Mouse (Mus musculus) forebrain, embryonic 11.5 days (tissue): ENCODE results near the gene Ldlrad3. TPM values are rescaled to one million over a fixed set of nuclear protein-coding genes. Genes with fewer than 3 reads are reported as not detected.

Experiments used
- ATAC-seq: fragments of 200-750 bp; cut with Nextera tagmentation; replicated peaks from 2 replicates; pipeline ENCODE4 v1.8.0; 2017; ENCODE audit warnings: moderate TSS enrichment; ENCODE audit not compliant: low FRiP score
- DNase-seq: peaks from one replicate; pipeline ENCODE4 v3.0.0-alpha.2; 2017; ENCODE audit warnings: low spot score
- H3K27ac ChIP-seq: fragments of 300-500 bp; sonication (generic); 2 replicates; pipeline ENCODE4 v1.5.1; 2014; ENCODE audit warnings: low read depth, low read length
- H3K27me3 ChIP-seq: fragments of 300-500 bp; sonication (generic); 2 replicates; pipeline ENCODE4 v1.6.1; 2014; ENCODE audit warnings: mild to moderate bottlenecking, low read length, mixed read lengths; ENCODE audit not compliant: control insufficient read depth, insufficient read depth
- H3K36me3 ChIP-seq: fragments of 300-500 bp; sonication (generic); 2 replicates; pipeline ENCODE4 v1.6.1; 2014; ENCODE audit warnings: mild to moderate bottlenecking, low read length, moderate library complexity, mixed read lengths; ENCODE audit not compliant: control insufficient read depth, insufficient read depth
- H3K4me1 ChIP-seq: fragments of 300-500 bp; sonication (generic); replicated peaks from 2 replicates; pipeline ENCODE4 v1.6.1; 2014; ENCODE audit warnings: low read length, mixed read lengths; ENCODE audit not compliant: control insufficient read depth, insufficient read depth
- H3K4me2 ChIP-seq: fragments of 300-500 bp; sonication (generic); 2 replicates; pipeline ENCODE4 v1.6.1; 2014; ENCODE audit warnings: low read depth, mild to moderate bottlenecking, low read length, moderate library complexity, mixed read lengths; ENCODE audit not compliant: severe bottlenecking
- H3K4me3 ChIP-seq: fragments of 300-500 bp; sonication (generic); 2 replicates; pipeline ENCODE4 v1.5.1; 2014; ENCODE audit warnings: low read depth, low read length
- H3K9ac ChIP-seq: fragments of 300-500 bp; sonication (generic); 2 replicates; pipeline ENCODE4 v1.6.1; 2014; ENCODE audit warnings: low read length
- H3K9me3 ChIP-seq: fragments of 300-500 bp; sonication (generic); 2 replicates; pipeline ENCODE4 v1.6.1; 2016; ENCODE audit warnings: low read length, mixed read lengths; ENCODE audit not compliant: control insufficient read depth
- WGBS: fragments of 180-500 bp; shearing (Covaris S2); extraction: QIAGEN DNeasy Blood & Tissue Kit; methylation state at CpG from one replicate; pipeline ENCODE4 v1.1.7; 2014; 5-methylcytosine and 5-hydroxymethylcytosine counted together
- polyA plus RNA-seq: library from polyadenylated mRNA; unstranded; fragments of >200 nt; fragmentation: Nextera tagmentation; extraction: Ambion mirVana; gene quantifications from 2 replicates; pipeline ENCODE4 v1.2.1, GENCODE M21; 2014

Ldlrad3 gene
- polyA plus RNA-seq, 1 experiment from 2014 or later = 60.7 TPM

- Histone ChIP-seq H3K9ac (no peak overlapping the region), H3K4me3 (no peak overlapping the region), H3K27me3 (no peaks in the 10 kb centered on the region), H3K27ac (no peak overlapping the region), H3K36me3 (no peaks in the 10 kb centered on the region), H3K4me1 (peaks cover 1% of the 10 kb centered on the region; the same call in 1 of the 2 replicates), H3K9me3 (no peaks in the 10 kb centered on the region; the same call in 1 of the 2 replicates), H3K4me2 (no peak overlapping the region)
- no peak for DNase-seq
- ATAC-seq = no peak
- 96% methylated on average over 1 of the region's 1 CpGs for WGBS
Observed at GRCm38 (mm10) chr2:102216817-102217216, 30.6 kb upstream of the Ldlrad3 start.

DNA sequence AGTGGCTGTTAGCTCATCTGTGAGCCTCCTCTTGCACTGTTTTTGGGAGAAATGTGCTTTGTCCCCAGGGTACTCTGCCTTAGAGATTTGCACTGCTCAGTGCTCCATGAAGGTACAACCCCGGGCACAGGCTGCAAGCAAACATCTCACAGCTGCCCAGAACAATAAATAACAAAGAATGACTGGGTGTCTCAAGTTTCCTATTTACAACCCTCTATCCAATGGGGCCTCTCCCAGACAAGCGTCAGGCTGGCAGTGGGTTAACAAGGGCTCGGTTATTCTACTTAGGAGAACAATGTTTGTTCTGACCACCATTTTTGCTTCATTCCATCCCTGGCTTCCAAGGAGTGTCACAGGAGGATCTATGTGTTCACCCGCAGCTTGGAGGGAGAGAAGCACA lies 25.9 kb upstream of the Ldlrad3 start:
- peaks cover 1% of the 10 kb centered on the region; the same call in 1 of the 2 replicates for H3K4me1 ChIP-seq
- DNase-seq = no peak
- no peak overlapping the region for H3K4me2 ChIP-seq
- H3K9ac ChIP-seq = no peak overlapping the region; the same call in 1 of the 2 replicates
- H3K36me3 ChIP-seq = no peaks in the 10 kb centered on the region
- no peak overlapping the region for H3K27ac ChIP-seq
- H3K27me3 ChIP-seq = no peaks in the 10 kb centered on the region
- H3K9me3 ChIP-seq = no peaks in the 10 kb centered on the region
- no peak for ATAC-seq
- WGBS = 19% methylated on average over 4 of the region's 4 CpGs
- no peak overlapping the region for H3K4me3 ChIP-seq

DNA sequence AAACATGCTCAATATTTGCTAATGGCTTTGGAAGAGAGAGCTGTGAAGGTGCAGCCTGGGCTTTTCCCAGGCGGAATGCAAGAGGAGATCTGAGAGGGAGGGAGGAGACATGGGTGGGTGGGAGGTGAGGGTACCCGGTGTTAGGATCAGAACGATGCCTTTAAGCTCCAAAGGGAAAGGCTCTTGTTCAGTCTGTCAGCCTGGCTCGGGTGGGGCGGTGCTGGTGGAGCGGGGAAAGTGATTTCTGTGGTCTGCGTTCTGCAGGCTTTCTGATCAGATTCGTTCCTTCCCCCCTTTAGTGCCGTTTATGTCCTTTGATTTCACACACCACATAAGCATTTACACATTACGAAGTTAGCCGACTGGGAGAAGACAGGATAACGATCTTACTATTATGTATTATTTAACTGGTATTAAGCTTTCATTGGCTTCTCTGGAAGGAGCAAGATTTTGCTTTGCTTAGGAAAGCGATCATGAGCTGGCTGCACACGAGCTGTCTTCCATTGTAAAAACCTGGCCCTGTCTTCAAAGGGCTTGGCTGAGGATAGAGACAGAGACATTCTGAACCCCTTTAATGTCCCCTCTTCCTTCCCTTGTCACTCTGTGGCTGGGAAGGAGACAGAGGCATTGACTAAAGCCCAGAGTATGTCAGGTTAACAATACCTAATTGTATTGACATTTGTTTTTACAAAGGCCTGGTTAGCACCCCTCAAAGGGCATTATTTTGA lies 19.7 kb upstream of the Ldlrad3 start:
- 5% methylated on average over 14 of the region's 14 CpGs for WGBS
- Histone ChIP-seq H3K4me2 (peak overlapping the region; percentile 2; the same call in 1 of the 2 replicates), H3K4me3 (no peak overlapping the region), H3K4me1 (peaks cover 3% of the 10 kb centered on the region; the same call in 1 of the 2 replicates), H3K27me3 (no peaks in the 10 kb centered on the region), H3K27ac (no peak overlapping the region), H3K9me3 (no peaks in the 10 kb centered on the region), H3K9ac (no peak overlapping the region), H3K36me3 (no peaks in the 10 kb centered on the region)
- DNase-seq (no peak), ATAC-seq (no peak)

DNA sequence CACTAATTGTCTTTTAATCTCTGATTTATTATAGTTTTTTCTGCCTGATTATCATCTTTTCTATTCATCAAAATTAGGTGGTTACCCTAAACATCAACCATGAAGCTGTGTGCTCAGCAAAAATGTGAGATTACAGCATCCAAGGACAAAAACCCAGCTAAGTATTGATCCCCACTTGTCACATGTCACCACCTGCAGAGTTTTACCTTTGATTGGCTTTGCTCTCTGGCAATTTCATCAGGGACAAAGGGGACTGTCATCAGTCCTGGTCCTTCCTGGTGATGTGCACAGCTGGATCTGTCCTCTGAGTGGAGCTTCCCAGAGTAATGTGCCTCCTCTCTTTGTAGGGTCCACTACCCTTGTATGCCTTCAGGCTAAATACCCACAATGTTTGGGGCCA lies 17.3 kb upstream of the Ldlrad3 start:
- Histone ChIP-seq H3K27ac (no peak overlapping the region), H3K4me2 (no peak overlapping the region), H3K36me3 (no peaks in the 10 kb centered on the region), H3K9ac (no peak overlapping the region), H3K27me3 (no peaks in the 10 kb centered on the region), H3K4me1 (peaks cover 3% of the 10 kb centered on the region; the same call in 1 of the 2 replicates), H3K4me3 (no peak overlapping the region), H3K9me3 (no peaks in the 10 kb centered on the region)
- ATAC-seq (no peak), DNase-seq (peak; percentile 23)

DNA sequence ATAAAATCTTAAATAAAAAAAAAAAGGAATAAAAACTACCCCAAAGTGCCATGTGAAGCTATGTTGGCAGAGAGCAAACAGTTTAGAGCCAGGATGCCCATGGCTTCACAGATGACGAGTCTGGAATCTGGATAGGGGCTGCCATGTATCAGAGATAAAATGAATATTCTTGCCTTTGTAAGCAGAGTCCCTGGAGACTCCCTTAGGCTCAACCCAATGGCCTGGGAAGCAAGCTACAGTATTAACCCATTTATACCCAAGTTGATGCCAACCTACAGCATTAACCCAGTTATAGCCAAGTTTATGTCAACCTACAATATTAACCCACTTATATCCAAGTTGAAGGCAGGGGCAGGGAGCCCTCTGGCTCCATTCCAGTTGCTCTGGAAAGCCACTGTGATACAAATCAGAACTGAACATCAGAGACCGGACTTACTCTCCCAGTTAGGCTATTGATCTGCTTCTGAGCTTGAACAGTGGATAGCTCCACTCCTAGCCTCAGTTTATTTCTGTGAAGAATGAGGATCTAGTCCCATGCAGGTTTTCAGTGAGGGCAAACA lies 16.1 kb upstream of the Ldlrad3 start:
- H3K27me3 ChIP-seq = no peaks in the 10 kb centered on the region
- ATAC-seq (no peak), DNase-seq (no peak)
- H3K9me3 ChIP-seq = no peaks in the 10 kb centered on the region
- H3K4me3 ChIP-seq = no peak overlapping the region
- peaks cover 5% of the 10 kb centered on the region; the same call in 1 of the 2 replicates for H3K4me1 ChIP-seq
- H3K4me2 ChIP-seq = no peak overlapping the region
- 77% methylated on average over 2 of the region's 2 CpGs for WGBS
- no peak overlapping the region for H3K27ac ChIP-seq
- no peaks in the 10 kb centered on the region for H3K36me3 ChIP-seq
- no peak overlapping the region for H3K9ac ChIP-seq

DNA sequence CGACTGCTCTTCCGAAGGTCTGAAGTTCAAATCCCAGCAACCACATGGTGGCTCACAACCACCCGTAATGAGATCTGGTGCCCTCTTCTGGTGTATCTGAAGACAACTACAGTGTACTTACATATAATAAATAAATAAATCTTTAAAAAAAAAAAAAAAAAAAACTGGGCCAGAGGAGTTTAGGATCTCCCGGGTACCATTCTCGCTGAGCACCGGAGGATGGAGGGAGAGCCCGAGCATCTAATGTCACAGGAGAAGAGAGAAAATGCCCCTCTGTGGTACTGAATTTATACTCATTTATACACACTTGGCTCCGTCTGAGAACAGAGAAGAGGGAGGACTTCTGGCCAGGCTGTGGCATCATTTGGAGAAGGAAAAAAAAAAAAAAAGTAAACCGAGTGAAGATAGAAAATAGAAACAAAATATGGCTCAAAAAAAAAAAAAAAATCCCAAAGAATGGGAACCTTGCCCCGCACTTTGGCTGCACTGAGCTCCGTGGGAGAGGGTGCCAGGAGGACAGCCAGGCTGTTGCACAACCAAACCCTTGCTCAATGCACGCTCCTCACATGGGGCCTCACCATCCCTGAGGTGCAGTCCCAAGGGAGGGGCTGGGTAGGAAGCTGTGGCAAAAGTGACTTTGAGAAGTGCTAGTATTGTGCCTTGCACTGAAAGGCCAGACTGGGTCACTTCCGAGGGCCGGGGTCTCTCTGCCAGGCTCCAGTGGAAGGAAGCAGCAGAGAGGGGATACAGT lies 15.2 kb upstream of the Ldlrad3 start:
- ATAC-seq = no peak
- H3K4me1 ChIP-seq = peaks cover 3% of the 10 kb centered on the region; the same call in 1 of the 2 replicates
- no peaks in the 10 kb centered on the region for H3K9me3 ChIP-seq
- no peak overlapping the region for H3K4me2 ChIP-seq
- H3K27me3 ChIP-seq = no peaks in the 10 kb centered on the region
- H3K9ac ChIP-seq = no peak overlapping the region
- peak; percentile 44 for DNase-seq
- H3K27ac ChIP-seq = no peak overlapping the region
- no peak overlapping the region for H3K4me3 ChIP-seq
- WGBS = 84% methylated on average over 12 of the region's 14 CpGs
- no peaks in the 10 kb centered on the region for H3K36me3 ChIP-seq

GRCm38 (mm10) chr2:102197332-102197731 lies 11.1 kb upstream of the Ldlrad3 start:
- Histone ChIP-seq H3K36me3 (no peaks in the 10 kb centered on the region), H3K4me3 (no peak overlapping the region), H3K27me3 (no peaks in the 10 kb centered on the region), H3K9me3 (no peaks in the 10 kb centered on the region), H3K27ac (no peak overlapping the region), H3K4me1 (0 out of 2 replicates have a peak, but pooled peaks cover 3% of the 10 kb centered on the region), H3K9ac (no peak overlapping the region), H3K4me2 (no peak overlapping the region)
- WGBS = 74% methylated on average over 1 of the region's 1 CpGs
- ATAC-seq (no peak), DNase-seq (no peak)

- no peak overlapping the region for H3K4me2 ChIP-seq
- DNase-seq = no peak
- H3K4me3 ChIP-seq = no peak overlapping the region
- ATAC-seq = no peak
- 0 out of 2 replicates have a peak, but pooled peaks cover 3% of the 10 kb centered on the region for H3K4me1 ChIP-seq
- 75% methylated on average over 8 of the region's 8 CpGs for WGBS
- no peaks in the 10 kb centered on the region for H3K27me3 ChIP-seq
- H3K9ac ChIP-seq = no peak overlapping the region
- no peaks in the 10 kb centered on the region for H3K36me3 ChIP-seq
- H3K27ac ChIP-seq = no peak overlapping the region
- no peaks in the 10 kb centered on the region for H3K9me3 ChIP-seq
Observed at GRCm38 (mm10) chr2:102196709-102197108, 10.5 kb upstream of the Ldlrad3 start.
